In genomic region chr1:135771573-135771970, GRCm38 (mm10) we compare ENCODE assay signal across 13 mouse cellular contexts. TPM values are rescaled to one million over a fixed set of nuclear protein-coding genes. Genes with fewer than 3 reads are reported as not detected.
A peak's percentile ranks its signal among the peaks of the same experiment; 100 is the strongest.
DNase-seq lines count a peak whose midpoint lies in the region; ATAC-seq and TF ChIP-seq lines count a peak whose summit lies in the region.
"Had no signal": no experiment of that assay in that cellular context is flagged by ENCODE, and none has a peak within 500 bp of the region (broad histone marks: within the 10 kb centered on the region; RNA-seq: fewer than 3 reads in every experiment).

No protein-coding gene starts in this region.

- no peak for TF ChIP-seq CTCF in Patski (IDR thresholded peaks at IDR 0.05)

- no peak overlapping the region for H3K4me3 ChIP-seq in heart, embryonic 13.5 days
- H3K4me3 ChIP-seq in lung, embryonic 15.5 days, result no peak overlapping the region
- no peak overlapping the region for H3K4me3 ChIP-seq in stomach, embryonic 16.5 days (replicated peaks; ENCODE audit: low read length)
- H3K4me3 ChIP-seq: forebrain, embryonic 15.5 days had no signal

- 0 out of 2 replicates have a peak overlapping the region, but pooled peaks have one; percentile 66 for H3K9ac ChIP-seq in heart, embryonic 13.5 days
- H3K9ac ChIP-seq in lung, embryonic 15.5 days, result no peak overlapping the region
- peak overlapping the region; percentile 51; the same call in 1 of the 2 replicates for H3K9ac ChIP-seq in stomach, embryonic 16.5 days (ENCODE audit: low read length)
- H3K9ac ChIP-seq: forebrain, embryonic 15.5 days; liver, embryonic 14.5 days had no signal

- peaks cover 26% of the 10 kb centered on the region for H3K36me3 ChIP-seq in heart, embryonic 13.5 days
- peaks cover 16% of the 10 kb centered on the region; the same call in 1 of the 2 replicates for H3K36me3 ChIP-seq in lung, embryonic 15.5 days
- H3K36me3 ChIP-seq in stomach, embryonic 16.5 days (ENCODE audit: control insufficient read depth, insufficient read depth, low read length), result no peaks in the 10 kb centered on the region
- H3K36me3 ChIP-seq: forebrain, embryonic 15.5 days had no signal

- CTCF ChIA-PET in Patski (lab: Charles Lee), result interaction anchor here (1.0 to 19.3 kb wide), 5 partner anchors 16 to 57 kb away, joined by 3 to 218 read pairs (median 4); partner anchors contain the start of gene Csrp1

- H3K27ac ChIP-seq in heart, embryonic 13.5 days (replicated peaks), result peak overlapping the region; percentile 77
- H3K27ac ChIP-seq in lung, embryonic 15.5 days, result 0 out of 2 replicates have a peak overlapping the region, but pooled peaks have one; percentile 42
- H3K27ac ChIP-seq in stomach, embryonic 16.5 days (ENCODE audit: low read length), result peak overlapping the region; percentile 81
- H3K27ac ChIP-seq: forebrain, embryonic 15.5 days; liver, embryonic 14.5 days had no signal

- ATAC-seq in heart, embryonic 13.5 days (ENCODE audit: extremely low read depth, insufficient number of reproducible peaks, low FRiP score, low TSS enrichment), result no peak
- no peak for ATAC-seq in lung, embryonic 15.5 days (ENCODE audit: borderline replicate concordance, extremely low read depth, low FRiP score, low TSS enrichment)
- peak; percentile 55 for ATAC-seq in Patski
- no peak for ATAC-seq in stomach, embryonic 16.5 days (ENCODE audit: insufficient read depth, low FRiP score)
- ATAC-seq: forebrain, embryonic 15.5 days had no signal

- H3K27me3 ChIP-seq in heart, embryonic 13.5 days (replicated peaks), result no peaks in the 10 kb centered on the region
- H3K27me3 ChIP-seq in lung, embryonic 15.5 days, result no peaks in the 10 kb centered on the region
- no peaks in the 10 kb centered on the region for H3K27me3 ChIP-seq in Patski
- no peaks in the 10 kb centered on the region for H3K27me3 ChIP-seq in stomach, embryonic 16.5 days (ENCODE audit: control insufficient read depth, insufficient read depth, low read length)
- H3K27me3 ChIP-seq: forebrain, embryonic 15.5 days had no signal

- peaks cover 66% of the 10 kb centered on the region for H3K4me1 ChIP-seq in heart, embryonic 13.5 days
- peaks cover 42% of the 10 kb centered on the region for H3K4me1 ChIP-seq in lung, embryonic 15.5 days
- peaks cover 42% of the 10 kb centered on the region for H3K4me1 ChIP-seq in stomach, embryonic 16.5 days (ENCODE audit: control insufficient read depth, insufficient read depth, low read length)

- 60% methylated on average over 8 of the region's 8 CpGs for WGBS in heart, embryonic 13.5 days
- 66% methylated on average over 8 of the region's 8 CpGs for WGBS in lung, embryonic 15.5 days
- 61% methylated on average over 8 of the region's 8 CpGs for WGBS in stomach, embryonic 16.5 days

- POLR2A ChIA-PET in Patski (lab: Charles Lee), result interaction anchor here (0.5 to 2.0 kb wide), 5 partner anchors 8 to 87 kb away, joined by 3 to 10 read pairs (median 6); partner anchors contain the start of gene Lad1

- in situ Hi-C loops in Patski (cut with MboI; ENCODE audit: low pct_unique_long_range_greater_than_20kb), result no loop called here

- no peaks in the 10 kb centered on the region for H3K9me3 ChIP-seq in heart, embryonic 13.5 days
- no peaks in the 10 kb centered on the region for H3K9me3 ChIP-seq in lung, embryonic 15.5 days
- H3K9me3 ChIP-seq in stomach, embryonic 16.5 days (replicated peaks; ENCODE audit: control insufficient read depth, low read length), result no peaks in the 10 kb centered on the region
- H3K9me3 ChIP-seq: forebrain, embryonic 15.5 days had no signal

- no peak for DNase-seq in heart, adult 18-20 months
- no peak for DNase-seq in lung, postnatal 14 days
- DNase-seq in Patski (ENCODE audit: low read depth, low spot score), result no peak
- no peak for DNase-seq in T-cell, adult 2 months (ENCODE audit: low spot score)
- DNase-seq in cerebellum, adult 11-12 months, result no peak
- DNase-seq: cerebellum, adult 2 months; thymus, adult 18-20 months had no signal

- peak overlapping the region; percentile 34; the same call in 1 of the 2 replicates for H3K4me2 ChIP-seq in heart, embryonic 13.5 days
- H3K4me2 ChIP-seq in lung, embryonic 15.5 days, result no peak overlapping the region
- 0 out of 2 replicates have a peak overlapping the region, but pooled peaks have one; percentile 30 for H3K4me2 ChIP-seq in stomach, embryonic 16.5 days (ENCODE audit: low read depth, low read length)
- H3K4me2 ChIP-seq: forebrain, embryonic 15.5 days; midbrain, embryonic 11.5 days had no signal

RNA-seq across cellular contexts. Expression of gene Phlda3, which starts 5.7 kb away (rescaled TPM):
- polyA plus RNA-seq in heart, embryonic 13.5 days (2015; fragmentation: Nextera tagmentation; extraction: Ambion mirVana), result 67.1 and 75.3 TPM in 2 replicates
- total RNA-seq in heart, adult 18-20 months (2021), result 10 to 100 TPM; 11.0 to 11.7 TPM
- polyA plus RNA-seq in lung, embryonic 15.5 days (2015; fragmentation: Nextera tagmentation; extraction: Ambion mirVana), result 79.9 and 80.0 TPM in 2 replicates
- polyA plus RNA-seq in Patski (2021), result 104 TPM
- polyA plus RNA-seq in stomach, embryonic 16.5 days (2015; fragmentation: Nextera tagmentation; extraction: Ambion mirVana), result 77.4 and 80.5 TPM in 2 replicates

RNA-seq across cellular contexts. Expression of gene Tnni1, which starts 7.7 kb away (rescaled TPM):
- 3,602 and 4,207 TPM in 2 replicates for polyA plus RNA-seq in heart, embryonic 13.5 days (2015; fragmentation: Nextera tagmentation; extraction: Ambion mirVana)
- total RNA-seq in heart, adult 18-20 months (2021), result 1 to 10 TPM; 1.5 to 1.7 TPM
- polyA plus RNA-seq in lung, embryonic 15.5 days (2015; fragmentation: Nextera tagmentation; extraction: Ambion mirVana), result 97.5 and 117 TPM in 2 replicates
- polyA plus RNA-seq in Patski (2021), result 0.83 TPM
- 6.2 and 84.9 TPM in 2 replicates for polyA plus RNA-seq in stomach, embryonic 16.5 days (2015; fragmentation: Nextera tagmentation; extraction: Ambion mirVana)

RNA-seq across cellular contexts. Expression of gene Lad1, which starts 46.8 kb away (rescaled TPM):
- polyA plus RNA-seq in heart, embryonic 13.5 days (2015; fragmentation: Nextera tagmentation; extraction: Ambion mirVana), result 4.0 and 4.4 TPM in 2 replicates
- 1 to 10 TPM; 5.9 to 8.3 TPM for total RNA-seq in heart, adult 18-20 months (2021)
- 14.9 and 17.0 TPM in 2 replicates for polyA plus RNA-seq in lung, embryonic 15.5 days (2015; fragmentation: Nextera tagmentation; extraction: Ambion mirVana)
- polyA plus RNA-seq in Patski (2021), result 138 TPM
- 109 and 142 TPM in 2 replicates for polyA plus RNA-seq in stomach, embryonic 16.5 days (2015; fragmentation: Nextera tagmentation; extraction: Ambion mirVana)

RNA-seq across cellular contexts. Expression of gene Csrp1, which starts 51.7 kb away (rescaled TPM):
- 207 and 208 TPM in 2 replicates for polyA plus RNA-seq in heart, embryonic 13.5 days (2015; fragmentation: Nextera tagmentation; extraction: Ambion mirVana)
- total RNA-seq in heart, adult 18-20 months (2021), result 10 to 100 TPM; 47.0 to 51.1 TPM
- 275 and 280 TPM in 2 replicates for polyA plus RNA-seq in lung, embryonic 15.5 days (2015; fragmentation: Nextera tagmentation; extraction: Ambion mirVana)
- polyA plus RNA-seq in Patski (2021), result 227 TPM
- 229 and 245 TPM in 2 replicates for polyA plus RNA-seq in stomach, embryonic 16.5 days (2015; fragmentation: Nextera tagmentation; extraction: Ambion mirVana)
